Mouse (Mus musculus) stomach, embryonic 15.5 days (tissue): ENCODE data around the gene Faiml. TPM values are rescaled to one million over a fixed set of nuclear protein-coding genes. Genes with fewer than 3 reads are reported as not detected.
A peak's percentile ranks its signal among the peaks of the same experiment; 100 is the strongest.

Experiments
- ATAC-seq: fragments of 200-750 bp; cut with Nextera tagmentation; 2 replicates; pipeline ENCODE4 v1.8.0; 2017; ENCODE audit warnings: low read depth, moderate number of reproducible peaks, moderate TSS enrichment; ENCODE audit not compliant: insufficient read depth, low FRiP score
- H3K27ac ChIP-seq: fragments of 300-500 bp; sonication (generic); 2 replicates; pipeline ENCODE4 v1.5.1; 2015; ENCODE audit warnings: mild to moderate bottlenecking, inconsistent platforms
- H3K27me3 ChIP-seq: fragments of 300-500 bp; sonication (generic); replicated peaks from 2 replicates; pipeline ENCODE4 v1.6.1; 2015; ENCODE audit warnings: inconsistent platforms
- H3K36me3 ChIP-seq: fragments of 300-500 bp; sonication (generic); 2 replicates; pipeline ENCODE4 v1.6.1; 2015; ENCODE audit warnings: inconsistent platforms
- H3K4me1 ChIP-seq: fragments of 300-500 bp; sonication (generic); 2 replicates; pipeline ENCODE4 v1.6.1; 2015; ENCODE audit warnings: inconsistent platforms
- H3K4me2 ChIP-seq: fragments of 300-500 bp; sonication (generic); 2 replicates; pipeline ENCODE4 v1.6.1; 2015; ENCODE audit warnings: mild to moderate bottlenecking, inconsistent platforms
- H3K4me3 ChIP-seq: fragments of 300-500 bp; sonication (generic); replicated peaks from 2 replicates; pipeline ENCODE4 v1.5.1; 2015; ENCODE audit warnings: inconsistent platforms
- H3K9ac ChIP-seq: fragments of 300-500 bp; sonication (generic); 2 replicates; pipeline ENCODE4 v1.6.1; 2015; ENCODE audit warnings: inconsistent platforms
- H3K9me3 ChIP-seq: fragments of 300-500 bp; sonication (generic); 2 replicates; pipeline ENCODE4 v1.6.1; 2016; ENCODE audit warnings: inconsistent platforms
- WGBS: fragments of 180-500 bp; shearing (Covaris S2); methylation state at CpG from one replicate; pipeline ENCODE4 v1.1.7; 2015; 5-methylcytosine and 5-hydroxymethylcytosine counted together
- polyA plus RNA-seq: library from polyadenylated mRNA; unstranded; fragments of >200 nt; fragmentation: Nextera tagmentation; extraction: Ambion mirVana; gene quantifications from 2 replicates; pipeline ENCODE4 v1.2.1, GENCODE M21; 2015

The Faiml gene
- polyA plus RNA-seq = not detected in 2 replicates

- WGBS = 85% methylated on average over 14 of the region's 14 CpGs
These were observed at the start of gene Faiml for GRCm38 (mm10) chr9:99237139-99237538. Faiml (minus strand) TSS chr9:99237239.

GRCm38 (mm10) chr9:99258891-99259290, 21.9 kb upstream of the Faiml start:
- Histone ChIP-seq H3K27ac (no peak overlapping the region), H3K4me2 (no peak overlapping the region), H3K4me3 (no peak overlapping the region), H3K36me3 (no peaks in the 10 kb centered on the region), H3K27me3 (no peaks in the 10 kb centered on the region), H3K9me3 (no peaks in the 10 kb centered on the region), H3K9ac (no peak overlapping the region), H3K4me1 (no peaks in the 10 kb centered on the region)
- no peak for ATAC-seq
- WGBS = 73% methylated on average over 5 of the region's 5 CpGs

More at GRCm38 (mm10) chr9:99237139-99237538, at the start of gene Faiml:
- H3K4me2 ChIP-seq = no peak within 1 kb of the TSS
- H3K36me3 ChIP-seq = no peaks in the 10 kb centered on the region
- no peaks in the 10 kb centered on the region for H3K27me3 ChIP-seq
- no peak for ATAC-seq
- no peak within 1 kb of the TSS for H3K27ac ChIP-seq
- no peaks in the 10 kb centered on the region for H3K4me1 ChIP-seq
- no peak within 1 kb of the TSS for H3K9ac ChIP-seq
- H3K9me3 ChIP-seq = no peaks in the 10 kb centered on the region
- H3K4me3 ChIP-seq = no peak within 1 kb of the TSS

- Histone ChIP-seq H3K36me3 (no peaks in the 10 kb centered on the region), H3K4me3 (no peak overlapping the region), H3K27me3 (no peaks in the 10 kb centered on the region), H3K4me2 (no peak overlapping the region), H3K9ac (no peak overlapping the region), H3K9me3 (no peaks in the 10 kb centered on the region), H3K4me1 (no peaks in the 10 kb centered on the region), H3K27ac (no peak overlapping the region)
- 90% methylated on average over 3 of the region's 3 CpGs for WGBS
- no peak for ATAC-seq
These were observed 19.8 kb upstream of the Faiml start for GRCm38 (mm10) chr9:99256821-99257220.

GRCm38 (mm10) chr9:99256206-99256605, 19.2 kb upstream of the Faiml start:
- no peak for ATAC-seq
- H3K9ac ChIP-seq = no peak overlapping the region
- 84% methylated on average over 1 of the region's 1 CpGs for WGBS

GRCm38 (mm10) chr9:99253861-99254260, 16.8 kb upstream of the Faiml start:
- H3K9ac ChIP-seq = no peak overlapping the region
- H3K9me3 ChIP-seq = no peaks in the 10 kb centered on the region
- no peak overlapping the region for H3K27ac ChIP-seq
- H3K4me2 ChIP-seq = no peak overlapping the region
- H3K4me1 ChIP-seq = no peaks in the 10 kb centered on the region
- no peaks in the 10 kb centered on the region for H3K36me3 ChIP-seq
- no peak for ATAC-seq
- no peak overlapping the region for H3K4me3 ChIP-seq
- H3K27me3 ChIP-seq = no peaks in the 10 kb centered on the region
- 73% methylated on average over 10 of the region's 10 CpGs for WGBS

More at GRCm38 (mm10) chr9:99256206-99256605, 19.2 kb upstream of the Faiml start:
- Histone ChIP-seq H3K36me3 (no peaks in the 10 kb centered on the region), H3K4me3 (no peak overlapping the region), H3K4me2 (no peak overlapping the region), H3K9me3 (no peaks in the 10 kb centered on the region), H3K27ac (no peak overlapping the region), H3K27me3 (no peaks in the 10 kb centered on the region), H3K4me1 (no peaks in the 10 kb centered on the region)

- WGBS = 92% methylated on average over 4 of the region's 4 CpGs
- no peak overlapping the region for H3K27ac ChIP-seq
- H3K36me3 ChIP-seq = no peaks in the 10 kb centered on the region
- H3K4me2 ChIP-seq = no peak overlapping the region
- H3K27me3 ChIP-seq = no peaks in the 10 kb centered on the region
- ATAC-seq = no peak
- H3K9ac ChIP-seq = no peak overlapping the region
- H3K4me1 ChIP-seq = no peaks in the 10 kb centered on the region
- H3K9me3 ChIP-seq = no peaks in the 10 kb centered on the region
- no peak overlapping the region for H3K4me3 ChIP-seq
These were observed 11.9 kb upstream of the Faiml start for GRCm38 (mm10) chr9:99248906-99249305.

- H3K27ac ChIP-seq = no peak overlapping the region
- no peak overlapping the region for H3K4me2 ChIP-seq
- H3K27me3 ChIP-seq = no peaks in the 10 kb centered on the region
- H3K9me3 ChIP-seq = no peaks in the 10 kb centered on the region
- WGBS = 60% methylated on average over 8 of the region's 8 CpGs
- no peaks in the 10 kb centered on the region for H3K36me3 ChIP-seq
- H3K9ac ChIP-seq = no peak overlapping the region
- no peak for ATAC-seq
- no peak overlapping the region for H3K4me3 ChIP-seq
- no peaks in the 10 kb centered on the region for H3K4me1 ChIP-seq
These were observed 11.3 kb upstream of the Faiml start for GRCm38 (mm10) chr9:99248304-99248703.

- no peak for ATAC-seq
- Histone ChIP-seq H3K4me2 (peak overlapping the region; percentile 68), H3K36me3 (no peaks in the 10 kb centered on the region), H3K4me3 (peak overlapping the region; percentile 93), H3K4me1 (0 out of 2 replicates have a peak, but pooled peaks cover 5% of the 10 kb centered on the region), H3K27me3 (no peaks in the 10 kb centered on the region), H3K9ac (peak overlapping the region; percentile 59), H3K9me3 (no peaks in the 10 kb centered on the region), H3K27ac (peak overlapping the region; percentile 78)
- WGBS = 3% methylated on average over 10 of the region's 10 CpGs
These were observed 6.9 kb upstream of the Faiml start for GRCm38 (mm10) chr9:99243895-99244293.

- under 1% methylated on average over 66 of the region's 66 CpGs for WGBS
- H3K36me3 ChIP-seq = no peaks in the 10 kb centered on the region
- peak within 1 kb of the TSS; percentile 93 for H3K4me3 ChIP-seq
- H3K27me3 ChIP-seq = no peaks in the 10 kb centered on the region
- ATAC-seq = peak; percentile 96
- H3K9me3 ChIP-seq = no peaks in the 10 kb centered on the region
- H3K27ac ChIP-seq = peak within 1 kb of the TSS; percentile 78
- 0 out of 2 replicates have a peak, but pooled peaks cover 5% of the 10 kb centered on the region for H3K4me1 ChIP-seq
- H3K4me2 ChIP-seq = peak within 1 kb of the TSS; percentile 68
- H3K9ac ChIP-seq = peak within 1 kb of the TSS; percentile 59
These were observed 6.3 kb upstream of the Faiml start, which contains the start of gene Cep70 for GRCm38 (mm10) chr9:99243190-99243894. Cep70 (plus strand) TSS chr9:99243367.

GRCm38 (mm10) chr9:99242533-99243189, 5.6 kb upstream of the Faiml start:
- peak; percentile 54 for ATAC-seq
- H3K27me3 ChIP-seq = no peaks in the 10 kb centered on the region
- H3K4me1 ChIP-seq = 0 out of 2 replicates have a peak, but pooled peaks cover 5% of the 10 kb centered on the region
- no peaks in the 10 kb centered on the region for H3K9me3 ChIP-seq
- H3K4me3 ChIP-seq = peak overlapping the region; percentile 93
- no peak overlapping the region for H3K9ac ChIP-seq
- peak overlapping the region; percentile 68 for H3K4me2 ChIP-seq
- peak overlapping the region; percentile 55; the same call in 1 of the 2 replicates for H3K27ac ChIP-seq
- no peaks in the 10 kb centered on the region for H3K36me3 ChIP-seq
- 7% methylated on average over 17 of the region's 17 CpGs for WGBS

GRCm38 (mm10) chr9:99242035-99242434, 5.0 kb upstream of the Faiml start:
- H3K27ac ChIP-seq = no peak overlapping the region
- H3K4me2 ChIP-seq = peak overlapping the region; percentile 68; the same call in 1 of the 2 replicates
- 1% methylated on average over 7 of the region's 7 CpGs for WGBS
- ATAC-seq = no peak
- no peaks in the 10 kb centered on the region for H3K9me3 ChIP-seq
- H3K9ac ChIP-seq = no peak overlapping the region
- no peaks in the 10 kb centered on the region for H3K36me3 ChIP-seq
- no peak overlapping the region for H3K4me3 ChIP-seq
- H3K27me3 ChIP-seq = no peaks in the 10 kb centered on the region
- 0 out of 2 replicates have a peak, but pooled peaks cover 5% of the 10 kb centered on the region for H3K4me1 ChIP-seq

GRCm38 (mm10) chr9:99240571-99240970, 3.5 kb upstream of the Faiml start:
- H3K4me2 ChIP-seq = no peak overlapping the region
- no peak for ATAC-seq
- H3K9me3 ChIP-seq = no peaks in the 10 kb centered on the region
- no peak overlapping the region for H3K27ac ChIP-seq
- H3K36me3 ChIP-seq = no peaks in the 10 kb centered on the region
- no peak overlapping the region for H3K4me3 ChIP-seq
- H3K4me1 ChIP-seq = 0 out of 2 replicates have a peak, but pooled peaks cover 5% of the 10 kb centered on the region
- no peak overlapping the region for H3K9ac ChIP-seq
- 62% methylated on average over 5 of the region's 5 CpGs for WGBS
- no peaks in the 10 kb centered on the region for H3K27me3 ChIP-seq
